Mouse (Mus musculus) lung, postnatal 14 days (tissue): ENCODE measurements around the gene Edil3.
A peak's percentile ranks its signal among the peaks of the same experiment; 100 is the strongest.

Source experiments
- DNase-seq: peaks from one replicate; pipeline ENCODE4 v3.0.0; 2021

Edil3 gene

GRCm38 (mm10) chr13:89286696-89287305 is 465.5 kb downstream of the Edil3 start:
- no peak for DNase-seq

- no peak for DNase-seq
These were observed 466.9 kb downstream of the Edil3 start for GRCm38 (mm10) chr13:89288201-89288600.

GRCm38 (mm10) chr13:89321155-89321554 is 499.9 kb downstream of the Edil3 start:
- no peak for DNase-seq

GRCm38 (mm10) chr13:89324282-89324681 is 503.0 kb downstream of the Edil3 start:
- DNase-seq: no peak

GRCm38 (mm10) chr13:89334494-89334893 is 513.2 kb downstream of the Edil3 start:
- DNase-seq: peak; percentile 15

- DNase-seq: no peak
These were observed 514.8 kb downstream of the Edil3 start for GRCm38 (mm10) chr13:89335908-89336579.

- no peak for DNase-seq
These were observed 517.8 kb downstream of the Edil3 start for GRCm38 (mm10) chr13:89339055-89339454.

- no peak for DNase-seq
These were observed 518.5 kb downstream of the Edil3 start for GRCm38 (mm10) chr13:89339776-89340175.

- DNase-seq: no peak
These were observed 534.0 kb downstream of the Edil3 start for GRCm38 (mm10) chr13:89355234-89355633.

- DNase-seq: no peak
These were observed 537.1 kb downstream of the Edil3 start for GRCm38 (mm10) chr13:89358407-89358806.

GRCm38 (mm10) chr13:89362274-89362673 is 541.0 kb downstream of the Edil3 start:
- no peak for DNase-seq

GRCm38 (mm10) chr13:89371253-89371652 is 550.0 kb downstream of the Edil3 start:
- no peak for DNase-seq

GRCm38 (mm10) chr13:89371656-89372240 is 550.5 kb downstream of the Edil3 start:
- no peak for DNase-seq
